Mouse (Mus musculus) heart, adult 18-20 months (tissue): ENCODE measurements around the gene Fkbp5. TPM values are rescaled to one million over a fixed set of nuclear protein-coding genes. Genes with fewer than 3 reads are reported as not detected.
"Not testable (repeated sequence)": the region's sequence is repeated elsewhere in the genome, so short reads cannot be mapped to it uniquely, and the experiment has no call there.

ENCODE experiments used
- DNase-seq, 2 experiments: peaks; one replicate each; pipeline ENCODE4 v3.0.0; 2021 to 2022; ENCODE audit warnings: mixed read lengths in 1 of 2
- long read RNA-seq, 2 experiments: library from polyadenylated mRNA; stranded (forward); transcript quantifications; one replicate each; pipeline ENCODE4 v2.0.0; 2021
- total RNA-seq, 2 experiments: library from RNA; stranded (reverse); gene quantifications; 2 replicates each; pipeline ENCODE4 v1.2.3; 2021

The Fkbp5 gene
- 100 to 1,000 TPM in 1 of 2 experiments, 10 to 100 TPM in 1; 65.4 to 103 TPM for total RNA-seq
- long read RNA-seq, experiment 1, partial matches to known transcripts, result 2 of 9 reads
- long read RNA-seq, experiment 1, other reads (novel, unspliced or antisense), result 5 of 9 reads
- long read RNA-seq, experiment 2, partial matches to known transcripts, result 0 of 18 reads
- long read RNA-seq, experiment 2, other reads (novel, unspliced or antisense), result 15 of 18 reads

DNA sequence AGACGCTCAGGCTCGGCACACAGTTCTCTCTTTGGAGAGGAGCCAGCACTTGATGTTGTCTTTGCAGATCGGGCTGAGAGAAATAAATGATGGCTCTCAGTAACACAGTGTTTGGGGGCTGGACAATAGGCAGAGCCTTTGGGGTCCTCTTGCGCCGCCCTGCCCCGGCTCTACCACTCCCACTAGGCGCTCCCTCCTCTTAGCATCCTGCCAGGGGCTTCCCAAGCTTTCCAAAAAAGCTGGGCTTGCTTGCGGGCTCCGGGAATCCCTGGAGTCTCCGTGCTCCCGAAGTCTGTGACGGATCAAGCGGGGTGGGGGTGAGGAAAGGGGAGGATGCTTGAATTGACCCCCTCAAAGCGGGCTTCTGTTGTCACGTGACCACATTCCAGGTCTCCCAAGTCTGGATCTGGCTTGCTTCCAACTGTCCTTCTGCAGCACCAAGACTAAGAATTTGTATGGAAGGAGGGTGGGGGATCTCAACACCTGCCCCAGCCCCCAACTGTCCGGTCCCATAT lies at the start of gene Fkbp5:
Gene Fkbp5, minus strand, starts transcription at position 87 of the 515 bp plus-strand sequence.
- peak; percentile 96 for DNase-seq

DNA sequence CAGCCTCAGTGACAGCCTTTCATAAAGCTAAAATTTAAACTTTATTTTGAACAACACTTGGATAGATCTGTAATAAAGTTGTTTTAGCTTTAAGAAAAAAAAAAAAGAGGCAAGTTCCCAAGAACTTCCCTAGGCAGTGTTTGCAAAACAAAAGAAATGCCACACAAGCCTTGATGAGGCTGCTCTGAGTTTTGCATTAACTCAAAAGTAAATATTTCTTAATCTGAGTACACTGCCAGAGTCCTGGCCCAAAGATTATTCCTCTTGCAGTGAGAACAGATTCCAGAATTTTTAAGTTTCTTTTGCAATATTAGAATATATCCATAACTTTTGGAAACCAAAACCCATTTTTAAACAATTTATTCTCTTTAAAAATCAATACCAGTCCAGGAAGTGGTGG lies 47.9 kb upstream of the Fkbp5 start:
- no peak for DNase-seq

DNA sequence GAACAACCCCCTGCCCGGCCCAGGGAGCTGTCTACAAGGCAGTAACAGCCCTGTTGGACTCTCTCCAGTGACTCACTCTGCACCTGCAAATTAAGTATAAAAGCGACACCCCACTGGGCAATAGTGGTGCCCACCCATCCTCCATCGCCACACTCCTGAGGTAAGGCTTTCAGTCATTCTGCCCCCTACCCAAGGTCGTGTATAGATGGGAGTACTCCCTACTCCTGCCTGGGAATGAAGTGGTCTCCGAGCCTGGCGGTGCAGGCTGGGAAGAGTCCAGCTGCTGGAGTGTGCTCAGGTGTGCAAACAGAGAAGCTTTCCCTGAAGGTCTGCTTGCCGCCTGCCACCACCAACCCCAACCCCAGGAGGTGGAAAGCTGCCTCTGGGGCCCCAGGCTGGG lies 44.3 kb upstream of the Fkbp5 start:
- DNase-seq, result no peak

DNA sequence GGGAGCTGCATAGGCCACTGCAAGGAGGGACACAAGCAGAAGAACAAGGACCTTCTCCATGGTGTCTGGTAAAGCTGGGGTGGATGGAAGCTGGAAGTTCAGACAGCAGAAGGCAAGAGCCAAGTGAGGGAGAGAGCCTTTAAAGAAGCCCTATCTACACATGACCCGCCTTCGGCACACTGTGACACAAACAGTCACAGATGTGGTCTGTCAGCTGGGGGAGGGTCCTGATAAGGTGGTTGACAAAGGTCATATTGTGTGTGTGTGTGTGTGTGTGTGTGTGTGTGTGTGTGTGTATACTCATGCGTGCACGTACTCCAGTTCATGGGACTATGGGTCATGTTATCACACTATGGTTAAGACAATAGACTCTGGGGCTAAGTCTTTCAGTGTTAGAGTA lies 43.3 kb upstream of the Fkbp5 start, which contains the start of gene Clps:
Gene Clps, minus strand, starts transcription at position 169 of the 400 bp plus-strand sequence.
- DNase-seq, result no peak

DNA sequence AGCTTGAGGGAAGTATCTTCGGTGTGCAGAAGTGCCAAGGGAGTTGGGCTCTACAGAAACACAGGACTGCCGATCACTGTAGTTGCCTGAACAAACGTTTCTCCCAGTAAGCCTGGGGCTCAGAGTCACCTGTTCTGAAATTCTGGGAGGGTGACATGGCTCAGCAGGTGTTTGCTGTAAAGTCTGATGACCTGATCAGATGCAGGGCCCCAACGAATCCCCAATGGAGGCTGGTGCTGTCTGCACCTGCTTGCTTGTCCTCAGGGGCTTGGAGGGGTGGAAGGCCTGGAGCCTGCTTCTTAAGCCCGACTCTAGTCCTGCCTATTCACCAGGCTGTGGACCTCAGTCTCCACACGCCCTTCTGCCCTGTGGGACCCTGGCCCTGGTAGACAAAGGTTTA lies 40.4 kb upstream of the Fkbp5 start:
- DNase-seq, result no peak

DNA sequence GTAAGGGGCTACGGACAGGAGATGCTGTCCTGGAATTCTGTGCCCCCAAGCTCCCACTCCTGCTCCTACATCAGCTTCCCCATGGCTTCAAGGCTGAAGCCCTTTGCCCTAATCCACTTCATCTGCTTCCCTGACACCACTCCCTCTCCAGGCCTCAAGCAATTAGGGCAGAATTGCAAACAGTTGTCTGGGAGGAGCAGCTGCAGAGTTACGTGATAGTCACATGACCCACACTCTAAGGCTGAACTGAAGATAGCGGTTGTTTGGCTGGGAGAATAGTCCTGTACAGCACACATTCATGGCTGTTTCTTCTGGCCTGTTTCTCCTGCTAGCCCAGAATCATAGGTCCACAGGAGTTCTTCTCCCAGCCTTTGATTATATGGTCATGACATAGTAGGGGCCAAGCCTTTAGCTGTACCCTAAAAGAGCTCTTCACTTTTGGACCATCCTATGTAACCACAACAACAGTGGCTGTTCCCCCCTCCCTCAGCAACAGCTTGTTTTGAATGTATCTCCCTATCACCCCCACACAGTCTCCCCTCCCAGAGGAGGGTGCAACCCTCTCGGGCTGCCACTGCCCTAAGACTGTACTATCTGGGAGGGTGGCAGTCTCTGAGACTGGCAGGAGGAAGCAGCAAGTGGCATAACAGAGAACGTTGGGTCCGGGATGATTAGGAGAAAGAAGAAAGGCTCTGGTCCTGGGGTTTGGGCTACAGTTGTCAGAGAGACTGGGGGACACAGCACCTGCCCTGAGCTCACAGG lies 39.5 kb upstream of the Fkbp5 start:
- DNase-seq, result no peak

DNA sequence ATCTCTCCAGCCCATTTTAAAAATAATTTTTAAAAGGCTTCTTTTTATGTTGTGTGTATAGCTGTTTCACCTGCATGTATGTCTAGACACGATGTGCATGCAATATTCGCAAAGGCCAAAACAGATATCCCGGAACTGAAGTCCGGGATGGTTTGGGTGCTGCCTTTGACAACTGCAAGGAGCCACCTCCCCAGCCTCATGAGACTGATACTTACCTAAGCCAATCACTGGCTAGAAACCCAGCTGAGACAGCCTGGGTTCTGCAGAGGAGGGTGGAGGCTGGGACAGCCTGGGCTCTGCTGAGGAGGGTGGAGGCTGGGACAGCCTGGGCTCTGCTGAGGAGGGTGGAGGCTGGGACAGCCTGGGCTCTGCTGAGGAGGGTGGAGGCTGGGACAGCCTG lies 36.7 kb upstream of the Fkbp5 start:
- not testable (repeated sequence) for DNase-seq

DNA sequence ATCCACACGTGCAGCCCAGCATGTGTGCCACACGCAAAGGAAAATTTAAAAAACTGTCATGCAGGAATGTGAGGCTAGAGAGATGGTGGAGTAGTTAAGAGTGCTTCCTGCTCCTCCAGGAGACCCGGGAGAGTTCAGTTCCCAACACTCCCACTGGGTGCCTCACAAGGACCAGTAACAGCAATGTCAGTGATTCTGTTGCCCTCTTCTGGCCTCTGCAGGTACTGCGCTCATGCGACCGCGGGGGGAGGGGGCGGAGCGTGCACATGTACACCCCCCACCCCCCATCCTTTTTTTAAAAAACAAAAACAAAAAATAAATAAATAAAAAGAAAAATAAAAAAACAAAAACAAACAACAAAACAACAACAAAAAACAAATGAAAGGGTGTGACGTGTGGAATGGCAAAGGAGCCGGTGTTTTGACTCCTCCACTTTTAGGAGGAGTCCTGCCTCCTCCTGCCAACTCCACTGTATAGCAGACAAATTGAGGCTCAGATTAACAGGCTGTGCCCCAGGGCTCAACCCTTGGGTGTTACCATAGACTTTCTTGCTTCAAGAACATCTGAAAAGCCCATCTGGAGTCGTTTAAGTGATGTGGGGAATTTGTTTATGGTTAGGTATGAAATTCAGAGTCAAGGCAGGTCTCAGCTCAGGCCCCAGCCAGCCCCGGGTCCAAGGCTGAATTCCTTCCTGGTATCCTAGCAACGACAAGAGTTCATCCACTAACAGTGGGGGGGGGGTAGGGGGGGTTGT lies 35.9 kb upstream of the Fkbp5 start:
- peak; percentile 64 to 84 for DNase-seq

DNA sequence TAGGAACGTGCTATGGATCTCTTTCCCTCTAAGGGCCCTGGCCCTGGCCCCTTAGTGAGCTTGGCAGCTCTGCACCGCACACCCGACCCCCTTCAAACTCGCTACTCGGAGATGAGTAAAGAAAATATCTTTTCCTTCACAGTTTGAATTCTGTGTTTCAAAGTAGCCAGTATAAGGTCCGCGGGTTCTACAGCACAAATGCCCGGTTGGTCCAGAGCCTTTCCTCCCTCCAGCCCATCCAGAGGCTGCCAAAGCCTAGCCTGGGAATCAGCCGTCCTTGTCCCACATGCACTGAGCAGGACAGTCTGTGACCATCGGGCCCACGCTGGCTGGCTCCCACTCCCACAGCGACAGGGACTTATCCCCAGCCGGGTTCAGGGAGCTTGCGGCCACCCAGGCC lies 31.8 kb upstream of the Fkbp5 start, which contains the start of gene Clpsl2:
Gene Clpsl2, plus strand, starts transcription at position 301 of the 400 bp plus-strand sequence.
- DNase-seq, result no peak

DNA sequence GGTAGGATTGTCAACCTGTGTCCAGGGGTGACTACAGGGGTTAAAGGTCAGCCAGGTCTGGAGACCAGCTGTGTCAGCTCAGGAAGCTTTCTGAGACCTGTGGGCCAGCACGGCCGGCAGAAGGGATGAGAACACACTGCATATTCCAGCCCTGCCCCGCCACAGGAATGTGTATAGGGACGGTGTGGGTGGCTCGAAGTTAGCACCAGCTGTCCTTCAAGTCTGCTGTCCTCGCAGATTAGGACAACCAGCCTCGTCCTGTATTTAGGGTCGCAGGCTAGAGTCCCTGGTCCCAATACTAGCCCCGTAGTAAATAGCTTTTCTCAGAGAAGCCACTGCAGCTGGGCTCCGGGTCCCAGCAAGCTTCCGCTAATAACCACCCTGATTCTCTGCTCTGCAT lies 31.2 kb upstream of the Fkbp5 start:
- no peak for DNase-seq

DNA sequence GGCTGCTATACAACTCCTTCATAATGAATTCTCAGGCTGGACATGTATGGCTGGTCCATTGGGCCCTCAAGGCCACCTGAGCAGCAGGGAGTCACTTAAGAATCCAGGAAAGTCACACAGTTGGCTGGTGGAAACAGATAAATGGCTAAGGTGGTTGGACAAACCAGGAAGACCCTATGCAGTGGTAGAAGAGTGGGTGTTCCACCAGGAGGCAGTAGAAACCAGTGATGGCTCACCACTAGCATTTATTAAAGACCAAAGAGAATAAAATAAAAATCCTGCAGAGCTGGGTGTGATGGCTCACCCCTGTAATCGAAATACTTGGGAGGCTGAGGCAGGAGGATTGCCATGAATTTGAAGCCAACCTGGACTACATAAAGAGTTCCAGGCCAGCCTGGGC lies 29.6 kb upstream of the Fkbp5 start:
- peak in 1 of 2 experiments; percentile 34 for DNase-seq

DNA sequence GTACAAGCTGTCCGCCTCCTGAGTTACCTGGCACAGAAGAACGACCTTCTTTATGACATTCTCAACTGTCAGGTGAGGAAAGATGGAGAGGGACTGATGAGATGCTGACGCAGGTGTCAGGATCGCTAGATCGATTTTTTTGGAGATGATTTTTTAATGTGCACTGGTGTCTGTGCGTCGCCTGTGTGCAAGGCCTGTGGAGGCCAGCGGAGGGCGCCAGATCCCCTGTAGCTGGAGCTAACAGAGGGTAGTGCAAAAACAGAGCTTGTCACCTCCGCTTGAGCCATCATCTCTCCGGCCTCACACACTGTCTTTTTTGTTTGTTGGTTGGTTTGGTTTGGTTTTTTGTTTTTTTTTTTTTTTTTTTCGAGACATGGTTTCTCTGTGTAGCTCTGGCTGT lies 20.6 kb upstream of the Fkbp5 start:
- DNase-seq, result no peak

DNA sequence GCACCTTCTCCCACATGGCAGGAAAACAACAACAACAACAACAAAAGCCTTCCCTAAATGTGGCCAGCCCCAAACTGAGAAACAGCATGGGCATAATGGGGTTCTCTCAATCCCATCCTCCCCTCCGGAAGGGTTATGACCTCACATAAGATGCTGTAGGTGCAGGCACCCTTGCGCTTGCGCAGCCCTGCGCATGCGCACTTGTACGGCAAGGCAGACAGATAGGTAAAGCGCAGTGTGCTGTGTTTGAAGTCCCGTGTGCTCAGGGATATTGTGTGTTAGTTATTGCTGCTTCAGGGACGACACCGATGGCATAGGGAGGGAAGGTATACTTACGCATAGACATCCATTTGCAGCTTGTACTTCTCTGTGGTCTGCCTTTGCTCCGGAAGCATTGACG lies 16.0 kb upstream of the Fkbp5 start:
- DNase-seq, result no peak

DNA sequence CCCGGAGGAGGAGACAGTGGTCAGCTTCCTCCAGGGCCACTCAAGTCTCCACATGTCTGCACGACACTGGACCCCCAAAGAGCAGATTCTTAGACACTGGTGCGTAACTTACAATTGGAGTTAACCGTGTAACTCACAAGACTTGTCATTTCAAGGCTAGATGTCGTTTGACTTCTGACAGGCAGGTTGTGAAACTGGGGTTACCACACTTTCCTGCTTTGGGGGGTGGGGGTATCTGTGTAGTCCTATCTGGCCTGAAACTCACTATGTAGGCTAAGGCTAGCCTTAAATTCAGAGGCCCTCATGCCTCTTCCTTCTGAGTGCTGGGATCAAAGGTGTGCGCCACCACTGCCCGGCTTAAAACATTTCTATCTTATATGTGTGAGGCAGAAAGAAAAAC lies 15.2 kb upstream of the Fkbp5 start:
- DNase-seq, result no peak

DNA sequence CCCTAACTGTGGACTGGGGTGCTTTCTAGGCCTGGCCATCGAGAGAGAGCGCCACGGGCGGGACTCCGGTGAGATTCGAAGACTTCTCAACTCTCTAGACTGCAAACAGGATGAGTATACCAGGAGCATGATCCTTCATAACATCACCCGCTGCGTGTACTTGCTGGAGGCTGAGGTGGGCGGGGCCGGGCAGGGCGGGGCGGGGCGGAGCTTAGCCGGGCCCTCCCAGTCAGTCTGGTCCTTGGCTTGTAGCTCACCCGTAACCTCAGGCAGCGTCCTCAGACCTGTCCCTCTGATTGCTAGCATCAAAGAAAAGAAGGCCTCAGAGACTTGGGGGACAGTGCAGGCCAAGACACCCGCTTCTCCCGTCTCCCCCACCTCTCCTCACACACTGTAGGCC lies 14.6 kb upstream of the Fkbp5 start:
- DNase-seq, result no peak

DNA sequence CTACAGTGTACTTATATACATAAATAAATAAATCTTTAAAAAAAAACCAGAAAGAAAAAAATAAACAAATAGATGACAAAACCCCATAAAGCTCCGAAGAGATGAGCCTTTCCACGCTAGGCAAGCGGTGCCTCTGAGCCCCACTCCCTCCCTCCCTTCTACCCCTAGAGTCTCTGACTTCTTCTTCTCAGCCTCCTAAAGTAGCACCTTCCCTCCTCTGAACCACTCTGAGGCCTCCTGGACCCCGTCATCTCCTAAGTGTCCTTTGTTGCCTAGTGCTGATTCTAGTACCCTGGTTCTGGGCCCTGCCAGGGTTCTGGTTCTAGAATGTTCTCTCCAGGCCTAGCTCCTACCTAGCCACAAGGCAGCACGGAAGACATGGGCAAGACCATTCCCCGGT lies 13.2 kb upstream of the Fkbp5 start, which contains the start of gene Armc12:
Gene Armc12, plus strand, starts transcription at position 301 of the 400 bp plus-strand sequence.
- DNase-seq, result no peak

DNA sequence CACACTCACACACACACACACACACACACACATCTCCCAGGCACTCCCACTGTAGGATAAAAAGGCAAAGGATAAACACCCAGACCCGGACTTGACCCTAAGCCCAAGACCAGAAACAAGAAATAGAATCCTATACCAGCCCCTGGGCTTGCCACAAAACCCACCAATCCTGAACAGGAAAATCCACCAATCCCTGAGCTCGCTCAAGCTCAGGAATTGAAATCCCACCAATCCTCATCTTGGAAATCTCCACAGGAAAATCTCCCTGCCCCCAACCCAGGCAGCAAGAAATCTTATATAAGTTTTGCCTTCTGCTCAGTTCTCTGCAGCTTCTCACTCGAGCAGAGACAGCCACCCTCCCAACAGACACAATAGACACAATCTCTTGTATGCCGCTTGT lies 11.8 kb upstream of the Fkbp5 start:
- no peak for DNase-seq

DNA sequence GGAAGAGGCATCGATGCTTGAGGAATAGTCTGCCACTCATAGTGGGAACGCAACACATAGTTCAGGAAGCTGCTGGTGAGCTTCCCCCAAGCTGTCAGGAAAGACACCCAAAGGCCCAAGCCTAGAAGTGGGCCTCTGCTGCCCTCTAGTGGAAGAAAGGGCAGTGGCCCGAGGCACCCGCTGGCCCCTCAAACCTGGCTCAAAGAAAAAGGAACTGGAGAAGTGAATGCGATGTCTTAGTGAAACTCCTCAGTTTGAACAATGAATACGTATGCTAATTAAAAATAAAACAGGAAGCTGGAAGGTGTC lies 10.7 kb upstream of the Fkbp5 start:
- peak; percentile 90 to 94 for DNase-seq

DNA sequence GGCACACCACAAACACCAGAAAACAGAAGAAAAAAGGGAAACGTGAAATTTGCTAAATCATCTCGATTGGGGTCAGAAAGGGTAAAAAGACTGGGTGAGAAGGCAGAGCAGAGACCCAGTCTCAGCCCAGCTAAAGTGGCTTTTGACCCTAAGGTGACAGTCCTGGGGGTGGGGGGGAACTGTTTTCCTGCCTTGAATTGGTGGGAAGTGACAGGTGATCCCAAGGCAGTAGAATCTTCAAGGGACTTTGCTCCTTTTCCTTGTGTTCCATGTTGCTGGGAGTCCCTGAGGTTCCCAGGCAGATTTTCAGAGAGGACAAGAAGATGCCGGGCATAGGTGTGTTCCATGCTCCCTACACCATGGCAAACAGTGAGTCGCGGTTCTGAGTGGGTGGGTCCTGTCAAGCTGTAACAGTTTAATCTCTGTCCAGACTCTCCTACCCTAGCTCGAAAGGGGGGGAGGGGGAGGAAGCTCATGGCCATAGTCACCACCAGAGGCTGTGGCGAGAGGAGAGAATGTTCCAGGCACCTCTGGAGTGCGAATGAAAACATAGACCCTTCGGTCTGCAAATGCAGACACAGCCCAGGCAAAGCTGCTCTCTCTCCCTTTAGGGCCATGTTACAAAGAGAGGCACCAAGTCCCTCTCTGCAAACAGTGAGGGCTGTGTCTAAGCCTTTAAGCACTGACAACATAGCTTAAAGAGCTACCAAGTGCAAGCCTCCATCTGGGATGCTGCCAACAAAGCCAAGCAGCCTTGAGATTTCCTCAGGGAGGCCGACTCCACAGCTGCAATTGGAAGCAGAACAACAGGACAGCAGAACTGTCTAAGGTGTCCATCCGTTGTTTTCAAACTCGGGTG lies 10.1 kb upstream of the Fkbp5 start:
- no peak for DNase-seq

DNA sequence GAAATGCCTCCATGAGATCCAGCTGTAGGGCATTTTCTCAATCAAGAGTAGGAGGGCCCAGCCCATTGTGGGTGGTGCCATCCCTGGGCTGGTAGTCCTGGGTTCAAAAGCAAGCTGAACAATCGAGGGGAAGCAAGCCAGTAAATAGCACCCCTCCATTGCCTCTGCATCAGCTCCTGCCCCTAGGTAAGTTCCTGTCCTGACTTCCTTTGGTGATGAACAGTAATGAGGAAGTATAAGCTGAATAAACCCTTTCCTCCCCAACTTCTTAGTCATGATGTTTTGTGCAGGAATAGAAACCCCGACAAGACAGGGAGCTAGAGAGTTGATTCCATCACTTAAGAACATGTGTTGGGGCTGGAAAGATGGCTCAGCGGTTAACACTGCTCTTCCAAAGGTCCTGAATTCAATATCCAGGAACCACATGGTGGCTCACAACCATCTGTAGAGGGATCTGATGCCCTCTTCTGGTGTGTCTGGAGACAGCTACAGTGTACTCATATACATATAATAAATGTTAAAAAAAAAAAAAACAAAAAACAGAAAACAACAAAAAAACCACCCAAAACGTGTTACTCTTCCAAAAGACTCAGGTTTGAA lies 7.6 kb upstream of the Fkbp5 start:
- peak in 1 of 2 experiments; percentile 43 for DNase-seq

DNA sequence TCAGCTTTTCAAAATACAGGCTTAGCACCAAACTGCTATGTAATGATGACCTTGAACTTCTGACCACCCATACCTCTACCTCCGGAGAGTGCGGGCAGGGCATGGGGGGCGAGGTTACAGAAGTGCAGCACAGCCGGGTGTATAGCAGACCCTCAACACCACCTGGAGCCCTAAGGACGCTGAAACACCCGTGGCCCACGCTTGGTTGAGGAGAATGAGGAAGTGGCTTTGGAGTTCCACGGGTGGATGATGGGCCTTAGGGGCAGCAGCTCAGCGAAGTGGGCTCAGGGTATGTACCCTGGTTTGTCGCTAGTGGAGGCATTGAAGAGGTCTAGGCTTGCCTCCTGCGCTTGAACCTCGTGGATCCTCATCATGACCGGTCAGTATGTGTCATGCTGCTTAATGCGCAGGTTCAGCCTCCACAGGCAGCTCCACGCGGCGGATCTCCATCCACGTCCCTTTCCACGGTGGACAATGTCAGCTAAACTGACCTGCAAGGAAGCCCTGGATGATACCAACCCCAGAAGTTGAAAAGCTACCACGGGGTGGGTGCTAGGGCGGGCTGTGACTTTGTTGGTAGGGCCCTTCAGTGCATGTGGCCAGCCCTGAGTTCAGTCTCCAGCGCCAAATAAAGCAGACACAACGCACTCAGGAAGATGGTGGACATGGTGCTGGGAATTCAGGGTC lies 6.8 kb upstream of the Fkbp5 start:
- DNase-seq, result peak; percentile 56 to 57
